Mouse (Mus musculus) spleen, adult 18-20 months (tissue): ENCODE measurements around the gene Flvcr1.

Source experiments
- DNase-seq, 2 experiments: peaks; one replicate each; pipeline ENCODE4 v3.0.0; 2022; ENCODE audit warnings: mixed read lengths in 2 of 2

Flvcr1 gene

DNA sequence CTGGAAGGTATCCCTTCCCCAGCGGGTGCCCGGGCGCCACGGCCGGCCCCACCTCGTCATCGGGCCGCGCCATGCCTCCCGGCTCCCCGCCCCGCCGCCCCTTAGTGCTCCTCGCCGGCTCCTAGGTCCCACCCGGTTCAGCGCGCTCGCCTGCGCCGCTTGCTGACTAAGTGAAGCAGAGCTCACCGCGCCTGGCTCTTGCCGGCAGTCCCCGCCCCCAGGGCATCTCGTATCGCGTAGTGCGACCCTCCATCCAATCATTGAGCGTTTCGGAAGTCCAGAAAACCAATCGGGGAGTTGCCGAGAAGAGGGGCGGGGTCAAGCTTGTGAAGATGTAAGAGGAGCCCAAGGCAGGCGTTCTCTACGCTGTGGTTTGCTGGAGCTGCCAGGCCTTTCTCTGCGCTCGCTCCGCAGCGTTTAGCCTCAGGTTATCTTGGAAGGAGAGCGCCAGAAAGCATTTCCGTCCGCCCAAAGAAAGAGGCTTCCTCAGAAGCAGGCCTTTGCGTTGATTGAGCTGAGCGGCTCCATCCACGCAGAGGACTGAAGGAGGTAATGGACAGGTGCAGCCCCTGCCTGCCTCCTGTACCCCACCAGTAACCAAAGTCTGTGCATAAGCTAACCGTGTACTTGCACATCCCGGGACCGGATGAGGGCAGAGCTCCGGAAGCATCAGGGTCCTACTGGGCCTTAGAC, at the start of gene Flvcr1:
Gene Flvcr1, minus strand, starts transcription at position 138 of the 693 bp plus-strand sequence.
- DNase-seq: peak; percentile 96 to 97

DNA sequence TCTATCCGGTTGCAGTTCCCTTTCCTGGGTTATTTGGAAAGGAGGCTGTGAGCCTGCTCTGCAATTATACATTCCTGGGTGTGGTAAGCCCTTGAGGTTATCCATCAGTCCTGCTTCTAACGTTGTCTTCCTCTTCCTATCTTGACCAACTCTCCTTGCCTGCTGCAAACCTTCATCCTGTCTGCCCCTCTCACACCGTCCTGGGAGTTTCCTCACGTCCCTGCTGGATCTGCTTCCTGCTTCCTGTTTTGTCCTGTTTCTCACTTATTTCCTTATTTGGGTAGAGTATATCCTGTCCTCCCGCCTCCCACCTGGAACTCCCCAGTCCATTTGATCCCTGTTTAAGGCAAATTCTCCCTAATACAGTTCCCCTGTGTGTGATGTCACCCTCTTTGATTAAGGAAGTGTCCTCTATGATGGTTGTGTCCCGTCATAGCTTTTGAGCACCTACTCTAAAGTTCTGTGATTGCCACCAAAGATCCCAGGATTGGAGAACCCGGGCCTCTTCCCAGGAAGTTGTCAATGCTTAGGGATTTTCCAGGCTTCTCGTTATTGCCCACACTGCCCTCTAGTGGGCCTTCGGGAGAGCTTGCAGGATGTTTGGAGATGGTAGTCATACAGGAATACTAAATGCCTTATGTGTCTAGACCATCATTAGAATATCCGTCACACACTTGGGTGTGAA, 49.4 kb upstream of the Flvcr1 start:
- DNase-seq: peak in 1 of 2 experiments; percentile 36

DNA sequence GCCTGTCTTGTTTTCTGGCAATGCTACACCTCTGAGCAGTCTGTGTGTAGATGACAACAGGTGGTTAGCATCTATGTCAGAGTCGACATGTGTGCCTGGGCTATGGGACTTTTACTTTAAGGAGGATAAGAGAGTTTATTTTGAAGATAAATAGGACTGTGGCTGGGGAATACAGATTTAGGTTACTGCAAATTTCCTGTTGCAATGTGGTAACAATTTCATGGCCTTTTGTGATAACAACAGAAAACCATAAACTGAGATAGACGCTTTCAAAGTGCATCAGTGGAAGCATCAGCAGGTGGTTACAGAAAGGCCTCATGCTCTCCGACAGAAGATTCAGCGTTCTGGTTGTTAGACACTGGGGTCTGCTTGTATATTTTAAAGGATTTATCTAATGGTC, 47.5 kb upstream of the Flvcr1 start:
- no peak for DNase-seq

DNA sequence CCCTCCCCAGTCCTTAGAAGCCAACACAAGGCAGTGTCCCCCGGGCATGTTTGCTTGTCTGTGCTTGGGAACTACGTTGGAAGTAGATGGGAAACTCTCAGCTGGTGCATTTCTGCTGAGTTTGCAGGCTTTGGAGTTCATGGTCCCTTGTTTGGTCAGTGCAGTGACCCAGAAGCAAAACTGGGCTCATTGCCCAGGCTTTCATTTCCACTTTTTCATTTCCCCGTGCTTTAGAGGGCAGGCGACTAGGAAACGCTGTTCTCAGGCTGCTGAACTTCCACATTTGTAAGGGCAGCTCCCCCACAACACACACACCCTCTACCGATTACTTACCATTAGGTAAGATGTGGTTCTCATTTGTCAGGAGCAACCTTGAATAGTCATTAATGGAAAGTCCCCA, 47.0 kb upstream of the Flvcr1 start:
- peak; percentile 42 to 61 for DNase-seq

DNA sequence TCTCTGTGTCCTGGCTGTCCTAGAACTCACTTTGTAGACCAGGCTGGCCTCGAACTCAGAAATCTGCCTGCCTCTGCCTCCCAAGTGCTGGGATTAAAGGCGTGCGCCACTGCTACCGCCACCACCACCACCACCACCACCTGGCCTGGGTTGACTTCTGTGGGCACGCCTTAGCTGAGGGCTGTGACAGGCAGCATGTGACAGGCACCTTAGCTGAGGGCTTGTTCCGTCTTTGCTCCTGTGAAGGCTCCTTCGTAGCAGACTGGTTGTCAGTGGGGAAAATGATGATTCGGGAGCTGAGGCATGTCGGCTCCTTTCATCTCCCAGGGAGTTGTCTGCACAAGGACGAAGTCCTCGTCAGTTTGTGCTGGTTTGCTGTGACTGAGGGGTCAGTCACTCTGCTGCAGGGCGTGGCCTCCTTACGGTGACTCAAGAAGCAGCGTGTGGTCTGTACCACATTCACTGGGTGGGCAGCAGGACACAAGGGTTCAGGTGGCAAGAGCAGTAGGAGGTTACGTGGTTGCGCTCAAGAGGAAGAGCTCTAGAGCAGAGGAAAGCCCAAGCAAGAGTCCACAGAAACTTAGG, 46.5 kb upstream of the Flvcr1 start:
- no peak for DNase-seq

DNA sequence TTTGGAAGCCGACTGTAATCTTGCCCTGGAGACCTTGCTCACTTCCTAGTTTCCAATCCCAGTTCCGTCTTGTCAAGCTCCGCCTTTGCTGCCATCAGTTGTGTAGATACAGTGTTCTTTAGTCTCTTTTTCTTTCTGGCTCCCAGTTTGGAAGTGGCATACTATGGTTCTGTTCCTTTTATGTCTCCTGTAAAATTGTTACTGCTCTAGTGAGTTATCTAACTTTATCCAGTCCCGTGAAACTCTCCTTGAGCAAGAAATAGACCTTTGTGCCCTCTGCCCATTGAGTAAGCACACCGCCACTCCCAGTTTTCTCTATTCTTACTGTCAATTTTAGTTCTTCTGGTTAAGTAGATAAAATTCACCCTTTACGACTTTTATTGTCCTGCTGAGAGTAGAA, 45.7 kb upstream of the Flvcr1 start:
- no peak for DNase-seq

DNA sequence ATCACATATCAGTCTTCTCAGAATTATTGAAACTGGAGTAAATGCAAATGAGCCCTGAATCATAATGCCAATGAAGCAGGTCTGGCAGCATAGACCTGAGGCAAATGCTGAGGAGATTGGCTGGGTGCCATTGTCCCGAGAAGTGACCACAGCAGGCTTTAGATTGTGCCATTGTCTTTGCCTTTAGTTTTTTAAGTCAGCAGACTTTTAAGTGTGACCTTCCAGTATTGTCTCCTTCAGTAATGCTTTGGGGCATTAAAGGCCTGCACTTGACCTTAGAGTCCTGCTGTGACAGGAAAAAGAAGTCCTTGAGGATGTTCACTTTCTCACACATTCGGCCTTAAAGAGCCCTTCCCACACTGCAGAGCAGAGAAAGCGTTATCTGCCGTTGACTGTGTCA, 44.3 kb upstream of the Flvcr1 start:
- DNase-seq: no peak

DNA sequence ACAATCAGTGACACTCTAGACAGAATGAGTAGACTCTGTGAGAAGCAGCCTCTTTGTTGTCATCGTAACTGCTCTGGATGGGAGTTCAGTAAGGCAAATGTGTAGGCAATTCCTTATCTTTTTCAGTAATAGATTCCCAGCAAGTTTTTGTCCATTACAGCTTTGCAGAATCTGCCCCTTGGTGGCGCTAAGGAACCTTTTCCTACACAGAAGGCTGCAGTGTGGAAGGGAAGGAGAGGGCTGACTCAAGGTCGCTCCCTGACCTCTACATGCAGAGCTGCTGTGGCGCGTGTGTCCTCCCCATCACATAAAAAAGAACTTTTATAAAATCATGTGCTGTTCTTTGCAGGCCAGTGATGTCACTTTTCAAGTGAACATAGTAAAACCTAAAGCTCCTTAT, 42.4 kb upstream of the Flvcr1 start:
- DNase-seq: no peak

DNA sequence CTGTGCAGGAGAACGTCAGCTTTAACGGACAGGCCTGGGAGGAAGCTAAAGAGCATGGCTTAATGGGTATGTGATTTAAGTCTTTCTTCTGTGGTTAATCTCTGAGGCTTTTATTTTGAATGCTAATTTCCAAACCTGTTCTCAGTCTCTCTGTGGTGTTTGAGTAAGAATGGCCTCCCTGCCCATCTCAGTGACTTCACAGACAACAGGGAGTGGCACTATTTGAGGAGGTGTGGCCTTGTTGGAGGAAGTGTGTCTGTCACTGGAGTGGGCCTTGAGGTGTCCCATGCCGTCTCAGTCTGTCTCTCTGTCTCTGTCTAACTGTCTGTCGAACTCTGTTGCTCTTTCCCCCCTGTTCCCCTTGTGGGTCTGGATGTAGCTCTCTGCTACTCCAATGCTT, 39.2 kb upstream of the Flvcr1 start:
- DNase-seq: no peak

DNA sequence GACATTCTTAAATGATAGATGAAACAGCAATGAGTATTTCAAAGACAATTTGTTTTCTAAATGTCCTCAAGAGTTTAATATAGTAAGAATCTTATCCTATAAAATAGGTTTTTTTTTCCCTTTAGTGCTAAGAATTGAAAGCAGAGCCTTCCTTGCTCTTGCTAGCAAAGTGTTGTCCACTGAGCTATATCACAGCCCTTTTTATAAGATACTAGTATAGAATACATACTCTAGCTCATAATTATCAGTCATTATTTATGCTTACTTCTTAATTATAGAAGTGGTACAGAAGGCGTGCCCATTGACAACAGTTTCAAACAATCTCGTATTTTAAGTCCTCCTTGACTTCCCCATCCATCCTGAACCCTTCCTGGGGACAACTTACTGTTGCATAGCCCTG, 38.6 kb upstream of the Flvcr1 start:
- no peak for DNase-seq

DNA sequence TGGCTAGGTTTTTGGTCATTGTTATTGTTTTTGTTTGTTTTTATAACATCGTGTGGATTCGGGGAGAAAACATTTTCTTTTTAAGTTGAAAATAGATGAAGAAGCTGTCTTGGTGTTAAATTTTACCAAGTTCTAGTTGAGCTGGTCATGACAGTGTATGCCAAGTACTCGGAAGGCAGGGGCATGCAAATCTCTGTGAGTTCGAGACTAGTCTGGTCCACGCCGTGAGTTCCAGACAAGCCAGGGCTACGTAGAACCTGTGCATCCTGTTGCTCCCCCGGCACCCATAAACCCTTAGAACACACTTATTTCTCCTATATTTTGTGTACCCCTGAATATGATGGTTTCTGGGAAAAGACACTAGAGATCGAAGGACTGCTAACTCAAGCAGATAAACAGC, 37.7 kb upstream of the Flvcr1 start:
- DNase-seq: no peak

DNA sequence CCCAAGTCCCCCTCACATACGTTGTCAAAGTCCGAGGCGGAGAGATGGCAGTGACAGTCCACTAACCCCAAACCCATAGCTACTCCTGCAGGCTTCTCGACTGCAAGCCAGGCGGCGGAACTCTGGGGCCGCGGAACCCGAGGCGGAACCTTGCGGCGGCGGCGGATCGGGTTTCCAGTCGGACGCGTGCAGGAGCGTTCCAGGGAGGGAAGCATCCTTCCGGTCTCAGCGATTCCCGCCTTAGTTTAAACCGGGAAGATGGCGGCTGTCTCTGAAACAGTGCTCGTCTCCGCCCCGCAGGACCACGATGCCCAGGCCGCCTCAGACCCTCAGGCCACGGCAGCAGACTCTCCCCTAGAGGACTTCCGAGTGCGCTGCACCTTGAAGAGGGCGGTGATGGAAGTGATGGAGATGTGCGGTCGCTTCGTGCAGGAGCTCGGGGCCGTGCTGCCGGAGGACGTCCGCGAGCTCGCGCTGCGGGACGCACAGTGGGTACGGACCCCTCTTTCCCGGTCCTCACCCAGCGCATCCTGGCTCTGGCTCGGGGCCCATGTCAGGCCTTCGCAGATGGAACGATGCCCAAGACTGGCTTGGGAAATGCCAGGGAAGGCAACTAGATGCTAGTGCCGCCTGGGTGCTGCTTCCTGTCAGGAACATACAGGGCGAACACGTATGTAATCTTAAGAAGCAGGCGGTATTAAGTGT, 37.0 kb upstream of the Flvcr1 start, which contains the start of the genes Tatdn3 and Nsl1:
Gene Tatdn3, minus strand, starts transcription at position 152 of the 705 bp plus-strand sequence.
Gene Nsl1, plus strand, starts transcription at position 232 of the 705 bp plus-strand sequence.
- DNase-seq: peak; percentile 79 to 93

DNA sequence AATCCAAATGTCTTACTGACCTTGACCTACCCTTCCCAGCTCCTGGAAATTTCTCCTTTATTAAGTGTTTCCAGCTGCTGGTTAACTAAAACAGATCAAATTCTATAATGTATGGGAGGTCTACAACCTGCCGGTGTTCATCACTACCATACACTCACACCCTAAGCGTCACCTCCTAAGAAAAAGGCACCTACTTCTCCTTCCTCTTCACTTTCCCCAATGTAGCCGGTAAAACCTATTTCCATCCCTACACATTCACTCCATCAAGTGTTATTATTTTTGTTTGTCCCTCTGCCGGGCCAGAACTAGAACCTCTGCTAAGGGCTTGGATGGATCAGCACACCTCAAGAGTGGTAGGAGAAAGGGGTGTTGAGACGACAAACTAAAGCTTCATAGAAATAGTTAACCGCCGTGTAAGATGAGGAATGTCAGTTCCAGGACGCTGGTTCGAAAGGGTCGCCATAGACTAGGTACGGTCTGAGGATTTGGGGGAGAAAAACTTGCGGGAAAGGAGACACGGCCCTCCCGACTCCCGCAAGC, 36.4 kb upstream of the Flvcr1 start:
- no peak for DNase-seq

DNA sequence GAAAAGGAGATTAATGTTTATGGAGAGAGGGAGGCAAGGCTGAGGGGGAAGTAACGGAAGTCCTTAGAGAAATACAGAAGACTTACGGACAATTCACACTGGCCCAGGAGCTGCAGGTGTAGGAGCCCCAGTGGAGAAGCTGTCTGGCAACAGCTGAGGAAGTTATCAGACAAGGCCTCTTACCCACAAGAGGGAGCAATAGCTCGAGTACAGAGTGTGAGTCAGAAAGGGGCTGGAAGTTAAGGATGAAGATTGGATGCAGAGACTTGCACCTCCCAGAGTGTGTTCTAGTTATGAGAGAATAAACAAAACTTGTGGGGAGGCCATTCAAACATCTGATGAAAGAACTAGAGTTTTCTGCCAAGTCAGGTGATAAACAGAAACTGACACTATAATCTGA, 31.5 kb upstream of the Flvcr1 start:
- no peak for DNase-seq

DNA sequence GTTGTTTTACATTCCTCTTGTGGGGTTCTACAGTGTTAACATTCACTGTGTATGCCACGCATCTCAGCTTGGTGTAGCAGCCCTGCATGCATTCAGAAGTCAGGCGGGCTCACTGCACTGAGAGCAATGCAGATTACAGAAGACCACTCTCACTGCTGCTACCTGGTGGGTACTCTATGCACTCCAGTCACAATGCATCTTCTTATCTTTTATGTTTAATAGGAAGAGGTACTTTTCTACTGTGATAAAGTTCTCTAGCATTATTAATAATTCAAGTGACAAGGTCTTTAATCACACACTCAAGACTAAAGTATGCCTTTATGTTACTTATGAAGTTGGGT, 29.5 kb upstream of the Flvcr1 start:
- DNase-seq: no peak

DNA sequence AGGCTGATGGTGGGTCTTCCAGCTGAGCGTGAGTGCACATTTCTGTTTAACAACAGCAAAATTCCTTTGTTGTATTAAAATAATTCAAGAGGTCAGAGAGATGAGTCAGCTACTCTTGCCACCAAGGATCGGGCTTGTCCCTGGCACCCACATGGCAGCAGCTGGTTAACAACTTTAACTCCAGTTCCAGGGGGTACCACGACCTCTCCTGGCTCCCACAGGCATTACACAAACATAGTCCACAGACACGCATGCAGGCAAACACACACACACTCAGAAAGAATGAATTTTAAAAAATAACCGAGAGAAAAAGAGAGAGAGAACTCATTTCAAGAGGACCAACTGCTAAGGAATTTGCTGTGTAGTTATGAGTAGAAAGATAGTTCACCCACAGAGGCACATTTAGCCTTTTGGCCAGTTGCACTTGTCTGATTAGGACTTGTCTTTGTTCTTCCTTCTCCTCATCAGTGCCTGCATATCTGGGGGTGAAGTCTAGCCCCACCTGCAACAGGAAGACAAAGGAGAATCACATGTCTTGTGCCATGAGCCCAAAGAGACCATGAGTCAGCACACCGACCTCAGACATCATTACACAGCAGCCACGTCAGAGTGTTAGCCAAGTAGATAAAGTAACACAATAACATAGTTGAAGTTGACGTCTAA, 29.0 kb upstream of the Flvcr1 start:
- no peak for DNase-seq

DNA sequence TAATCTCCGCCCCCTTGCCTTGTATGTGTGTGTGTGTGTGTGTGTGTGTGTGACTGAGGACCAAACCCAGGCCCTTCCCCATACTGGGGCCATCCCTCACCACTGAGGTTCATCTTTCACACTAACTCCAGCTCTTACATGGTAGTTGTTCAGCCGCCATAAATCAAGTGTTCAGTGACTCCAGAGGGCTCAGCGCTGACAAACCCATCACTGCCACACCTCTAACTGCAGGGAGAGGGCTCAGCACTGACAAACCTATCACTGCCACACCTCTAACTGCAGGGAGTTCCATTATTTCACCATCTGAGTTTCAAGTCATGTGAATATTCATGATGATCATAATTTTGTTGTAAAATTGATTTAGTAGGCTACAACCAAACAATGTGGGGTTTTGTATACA, 27.6 kb upstream of the Flvcr1 start:
- no peak for DNase-seq

DNA sequence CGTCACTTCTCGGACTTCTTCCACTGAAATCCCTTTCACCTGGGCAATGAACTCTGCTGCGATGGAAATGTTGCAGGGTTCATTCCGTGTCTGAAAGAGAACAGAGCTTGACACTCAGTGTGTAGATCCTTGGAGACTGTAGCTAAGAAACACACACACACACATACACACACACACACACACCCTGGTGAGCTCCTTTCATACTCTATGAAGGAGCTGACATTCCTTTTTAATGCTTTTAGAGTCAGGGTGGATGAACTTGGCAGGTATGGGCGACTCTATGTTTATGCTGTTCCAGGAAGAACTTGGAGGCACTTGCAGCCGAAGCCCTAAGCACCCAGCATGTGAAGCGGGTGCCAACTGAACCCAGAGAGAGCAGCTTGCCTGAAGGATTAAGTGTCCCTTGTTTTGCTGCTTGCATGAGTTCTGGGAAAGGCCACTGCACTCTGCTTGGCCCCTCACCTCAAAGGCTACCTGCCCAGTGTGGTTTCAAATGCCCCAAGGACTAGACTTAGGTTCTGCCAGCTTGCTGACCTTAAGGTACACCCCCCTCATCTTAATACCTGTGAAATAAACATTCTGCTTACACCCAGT, 20.4 kb upstream of the Flvcr1 start:
- no peak for DNase-seq

DNA sequence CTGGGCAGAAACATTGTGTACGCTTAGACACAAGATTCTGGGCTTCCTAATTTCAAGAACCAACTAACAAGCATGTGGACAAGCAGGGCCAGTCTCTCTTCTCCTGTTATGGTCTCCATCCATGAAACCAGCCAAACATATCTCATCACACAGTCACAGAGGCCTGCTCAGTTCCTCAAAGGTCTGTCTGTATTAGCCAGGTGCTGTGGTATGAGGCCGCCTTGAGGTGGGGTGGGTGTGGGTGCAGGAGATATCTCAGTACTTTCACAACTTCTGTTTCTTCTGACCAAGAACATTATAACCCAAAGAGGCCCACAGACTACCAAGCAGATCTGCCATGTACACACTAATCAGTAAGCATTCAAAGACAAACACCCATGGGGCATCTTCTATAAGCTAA, 19.3 kb upstream of the Flvcr1 start:
- no peak for DNase-seq

DNA sequence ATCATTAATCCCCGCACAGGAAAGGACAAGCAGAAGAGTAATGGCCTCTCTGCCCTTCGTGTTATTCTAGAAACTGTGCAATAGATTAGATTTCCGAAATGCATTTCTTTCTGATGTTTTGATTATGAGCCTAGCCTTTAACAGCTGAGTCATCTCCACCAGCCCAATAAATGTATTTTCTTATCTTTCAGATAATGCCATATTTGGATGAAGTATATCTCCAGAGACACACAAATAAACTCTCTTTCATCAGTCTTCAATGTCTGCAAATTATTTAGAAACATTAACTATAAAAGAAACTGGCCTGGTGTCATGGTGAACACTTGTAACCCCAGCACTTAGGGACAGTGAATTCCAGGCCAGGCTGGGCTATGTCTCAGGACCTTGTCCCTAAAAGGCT, 16.7 kb upstream of the Flvcr1 start:
- DNase-seq: no peak

DNA sequence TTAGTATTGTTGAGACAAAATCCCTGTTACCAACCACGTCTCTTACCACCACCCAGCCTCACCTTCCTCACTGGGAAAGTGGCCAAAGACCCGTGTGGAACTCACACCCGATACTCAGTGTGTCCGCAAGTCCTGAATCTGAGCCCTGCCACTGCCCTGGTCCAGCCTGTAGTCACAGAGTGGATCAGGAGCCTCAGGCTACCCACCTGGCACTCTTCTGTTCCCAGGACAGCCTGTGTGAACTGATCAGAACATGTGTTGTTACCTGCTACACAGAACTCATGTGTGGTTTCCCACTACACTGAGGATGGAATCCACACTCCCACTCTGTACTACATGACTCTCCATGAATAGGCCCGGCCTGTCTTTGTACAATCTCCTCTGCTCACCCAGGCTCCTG, 16.1 kb upstream of the Flvcr1 start:
- DNase-seq: no peak

DNA sequence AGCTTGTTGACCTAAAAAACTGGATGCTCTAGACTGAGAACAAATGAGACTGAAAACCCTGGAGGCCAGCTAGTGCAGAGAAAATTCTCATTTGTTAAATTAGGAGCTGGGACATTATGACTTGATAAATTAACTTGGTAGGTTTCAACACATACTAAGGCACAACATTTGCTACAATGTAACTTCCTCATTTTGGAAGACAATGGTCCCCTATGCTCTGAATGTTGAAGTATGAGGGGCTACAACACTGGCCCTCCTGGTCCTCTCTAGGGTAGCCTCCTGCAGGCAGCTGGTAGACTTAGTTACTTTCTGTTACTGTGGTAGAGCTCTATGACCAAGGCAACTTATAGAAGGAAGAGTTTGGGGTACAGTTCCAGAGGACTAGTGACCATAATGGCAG, 15.4 kb upstream of the Flvcr1 start:
- no peak for DNase-seq
